Mouse (Mus musculus) common myeloid progenitor, adult 5-6 weeks (primary cell): ENCODE measurements around the gene Pheta2. TPM values are rescaled to one million over a fixed set of nuclear protein-coding genes. Genes with fewer than 3 reads are reported as not detected.

Experiments used
- ATAC-seq: replicated peaks from 2 replicates; pipeline ENCODE4 v1.8.0; 2016; ENCODE audit warnings: low read depth, mild to moderate bottlenecking, moderate TSS enrichment, inconsistent platforms; ENCODE audit not compliant: poor library complexity, severe bottlenecking
- total RNA-seq: library from RNA; stranded (forward); fragments of 200-1000, 187-1606 nt; gene quantifications from 2 replicates; pipeline ENCODE4 v1.2.3, GENCODE M21; 2017

The Pheta2 gene
- total RNA-seq: 13.1 and 15.5 TPM in 2 replicates

- ATAC-seq: peak; percentile 61
Observed at GRCm38 (mm10) chr15:82338593-82339112, at the start of gene Pheta2, which contains the start of the genes Naga and Smdt1. Pheta2 (plus strand) TSS chr15:82338942. Naga (minus strand) TSS chr15:82338925. Smdt1 (plus strand) TSS chr15:82338959.

- peak; percentile 34 for ATAC-seq
Observed at GRCm38 (mm10) chr15:82290252-82290651, 48.5 kb upstream of the Pheta2 start.

- no peak for ATAC-seq
Observed at GRCm38 (mm10) chr15:82292851-82293250, 45.9 kb upstream of the Pheta2 start.

GRCm38 (mm10) chr15:82293271-82293711, 45.5 kb upstream of the Pheta2 start:
- ATAC-seq: no peak

GRCm38 (mm10) chr15:82294059-82294458, 44.7 kb upstream of the Pheta2 start:
- ATAC-seq: peak; percentile 82

- no peak for ATAC-seq
Observed at GRCm38 (mm10) chr15:82298764-82299561, 39.8 kb upstream of the Pheta2 start, which contains the start of gene Wbp2nl. Wbp2nl (plus strand) TSS chr15:82298954.

- no peak for ATAC-seq
Observed at GRCm38 (mm10) chr15:82307107-82307506, 31.6 kb upstream of the Pheta2 start.

GRCm38 (mm10) chr15:82308416-82308815, 30.3 kb upstream of the Pheta2 start:
- no peak for ATAC-seq

GRCm38 (mm10) chr15:82317839-82318238, 20.9 kb upstream of the Pheta2 start:
- no peak for ATAC-seq

GRCm38 (mm10) chr15:82319613-82320012, 19.1 kb upstream of the Pheta2 start:
- ATAC-seq: no peak

- ATAC-seq: no peak
Observed at GRCm38 (mm10) chr15:82322195-82322594, 16.5 kb upstream of the Pheta2 start.

GRCm38 (mm10) chr15:82325382-82325781, 13.4 kb upstream of the Pheta2 start:
- ATAC-seq: peak; percentile 73

GRCm38 (mm10) chr15:82335194-82335593, 3.5 kb upstream of the Pheta2 start:
- no peak for ATAC-seq

- ATAC-seq: no peak
Observed at GRCm38 (mm10) chr15:82336629-82337028, 2.1 kb upstream of the Pheta2 start.

GRCm38 (mm10) chr15:82337875-82338274, 867 bp upstream of the Pheta2 start:
- peak; percentile 26 for ATAC-seq

- no peak for ATAC-seq
Observed at GRCm38 (mm10) chr15:82339150-82339549, 408 bp downstream of the Pheta2 start.

GRCm38 (mm10) chr15:82339634-82340254, 1.0 kb downstream of the Pheta2 start:
- no peak for ATAC-seq

- ATAC-seq: no peak
Observed at GRCm38 (mm10) chr15:82340414-82341035, 1.8 kb downstream of the Pheta2 start.

GRCm38 (mm10) chr15:82341036-82341501, 2.3 kb downstream of the Pheta2 start:
- ATAC-seq: peak; percentile 3; the same call in 1 of the 2 replicates
